Mouse (Mus musculus) intestine, embryonic 14.5 days (tissue): Measurements from ENCODE around the gene Pex5. TPM values are rescaled to one million over a fixed set of nuclear protein-coding genes. Genes with fewer than 3 reads are reported as not detected.

Experiments
- ATAC-seq: fragments of 200-750 bp; cut with Nextera tagmentation; replicated peaks from 2 replicates; pipeline ENCODE4 v1.8.0; 2017; ENCODE audit warnings: low read depth, moderate number of reproducible peaks, moderate TSS enrichment, moderate library complexity; ENCODE audit not compliant: low FRiP score, low TSS enrichment
- DNase-seq: peaks from one replicate; pipeline ENCODE4 v3.0.0-alpha.2; 2018; ENCODE audit warnings: low spot score
- H3K27ac ChIP-seq: fragments of 300-500 bp; sonication (generic); 2 replicates; pipeline ENCODE4 v1.5.1; 2014; ENCODE audit warnings: low read depth, mild to moderate bottlenecking, control low read depth
- H3K27me3 ChIP-seq: fragments of 300-500 bp; sonication (generic); replicated peaks from 2 replicates; pipeline ENCODE4 v1.6.1; 2014; ENCODE audit warnings: low read length, control low read depth; ENCODE audit not compliant: control insufficient read depth, insufficient read depth
- H3K36me3 ChIP-seq: fragments of 300-500 bp; sonication (generic); 2 replicates; pipeline ENCODE4 v1.6.1; 2014; ENCODE audit warnings: low read length, control low read depth; ENCODE audit not compliant: control insufficient read depth, insufficient read depth
- H3K4me1 ChIP-seq: fragments of 300-500 bp; sonication (generic); replicated peaks from 2 replicates; pipeline ENCODE4 v1.6.1; 2014; ENCODE audit warnings: low read length, control low read depth, mixed read lengths; ENCODE audit not compliant: control insufficient read depth, insufficient read depth
- H3K4me2 ChIP-seq: fragments of 300-500 bp; sonication (generic); 2 replicates; pipeline ENCODE4 v1.6.1; 2014; ENCODE audit warnings: low read length
- H3K4me3 ChIP-seq: fragments of 300-500 bp; sonication (generic); 2 replicates; pipeline ENCODE4 v1.5.1; 2014; ENCODE audit warnings: low read depth, low read length, control low read depth, mixed read lengths
- H3K9ac ChIP-seq: fragments of 300-500 bp; sonication (generic); 2 replicates; pipeline ENCODE4 v1.6.1; 2014; ENCODE audit warnings: mild to moderate bottlenecking, low read length
- H3K9me3 ChIP-seq: fragments of 300-500 bp; sonication (generic); 2 replicates; pipeline ENCODE4 v1.6.1; 2016; ENCODE audit warnings: low read length, control low read depth; ENCODE audit not compliant: control insufficient read depth
- WGBS: fragments of 180-500 bp; shearing (Covaris S2); extraction: QIAGEN DNeasy Blood & Tissue Kit; methylation state at CpG from one replicate; pipeline ENCODE4 v1.1.7; 2014; 5-methylcytosine and 5-hydroxymethylcytosine counted together
- polyA plus RNA-seq: library from polyadenylated mRNA; unstranded; fragments of >200 nt; fragmentation: Nextera tagmentation; extraction: Ambion mirVana; gene quantifications from 2 replicates; pipeline ENCODE4 v1.2.1, GENCODE M21; 2014

The Pex5 gene
- polyA plus RNA-seq, 1 experiment from 2014 or later = 34.0 TPM

GRCm38 (mm10) chr6:124424068-124424498 lies 9.2 kb upstream of the Pex5 start:
- no peak for ATAC-seq

DNA sequence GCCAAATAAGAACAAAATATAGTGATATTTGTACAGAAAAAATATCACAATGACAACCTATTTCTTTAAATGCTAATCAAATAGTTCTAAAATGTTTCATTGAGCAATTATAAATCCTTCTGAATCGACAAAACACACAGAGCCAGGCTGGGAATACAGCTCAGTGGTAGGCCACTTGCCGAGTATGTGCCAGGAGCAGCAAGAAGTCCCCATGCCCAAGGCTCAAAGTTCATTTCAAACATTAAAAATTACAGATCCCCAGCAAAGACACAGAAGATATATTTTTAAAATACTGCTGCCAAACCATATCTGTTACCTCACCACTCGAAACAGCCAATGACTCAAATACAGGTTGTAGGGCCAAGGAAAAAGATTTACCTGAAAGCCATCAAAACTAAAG lies 3.8 kb upstream of the Pex5 start:
- Histone ChIP-seq H3K4me1 (peaks cover 2% of the 10 kb centered on the region; the same call in 1 of the 2 replicates), H3K4me3 (no peak overlapping the region), H3K27ac (no peak overlapping the region), H3K9me3 (no peaks in the 10 kb centered on the region), H3K4me2 (no peak overlapping the region), H3K9ac (no peak overlapping the region), H3K27me3 (no peaks in the 10 kb centered on the region), H3K36me3 (no peaks in the 10 kb centered on the region)
- DNase-seq = no peak
- no peak for ATAC-seq
- 87% methylated on average over 3 of the region's 3 CpGs for WGBS

More at GRCm38 (mm10) chr6:124424068-124424498, 9.2 kb upstream of the Pex5 start:
- H3K4me2 ChIP-seq = no peak overlapping the region
- H3K36me3 ChIP-seq = no peaks in the 10 kb centered on the region
- no peaks in the 10 kb centered on the region for H3K4me1 ChIP-seq
- no peak overlapping the region for H3K9ac ChIP-seq
- 36% methylated on average over 1 of the region's 1 CpGs for WGBS
- no peak for DNase-seq
- H3K4me3 ChIP-seq = no peak overlapping the region
- no peaks in the 10 kb centered on the region for H3K9me3 ChIP-seq
- H3K27ac ChIP-seq = no peak overlapping the region
- H3K27me3 ChIP-seq = no peaks in the 10 kb centered on the region

DNA sequence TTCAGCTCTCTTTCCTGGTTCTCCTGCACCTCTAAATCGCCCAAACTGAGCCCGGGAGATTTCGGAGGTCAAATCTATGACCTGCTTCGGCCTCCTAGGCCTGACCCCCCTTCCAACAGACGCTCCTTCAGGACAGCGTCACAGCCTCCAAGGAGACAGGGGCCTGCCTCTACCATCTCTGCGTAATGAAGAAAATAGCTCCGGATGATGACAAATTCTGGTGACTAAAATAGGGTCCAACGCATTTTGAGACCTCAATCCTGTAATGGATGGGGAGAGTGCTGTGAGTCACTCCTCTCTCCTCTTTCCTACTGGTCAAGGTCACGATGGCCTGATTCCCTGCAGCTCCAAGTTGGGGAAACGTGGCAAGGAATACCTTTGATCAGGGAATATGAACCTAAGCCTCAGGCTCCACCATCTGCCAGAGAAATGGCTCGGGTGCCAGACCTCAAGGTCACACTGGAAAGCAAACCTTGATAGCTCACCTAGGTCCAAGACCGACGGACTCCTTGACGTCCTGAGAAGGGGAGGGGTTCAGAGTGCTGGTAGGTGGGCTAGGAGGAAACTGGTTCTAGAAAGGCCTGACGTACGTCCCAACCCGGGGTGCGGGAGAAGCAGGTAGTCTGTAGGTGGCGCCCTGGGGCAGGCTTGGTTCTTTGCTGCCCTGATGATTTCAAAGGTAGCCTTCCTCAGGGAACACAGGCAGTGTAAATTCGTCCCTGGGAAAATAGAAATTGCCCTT lies 651 bp upstream of the Pex5 start:
- peak overlapping the region; percentile 80 for H3K4me3 ChIP-seq
- H3K4me1 ChIP-seq = peaks cover 2% of the 10 kb centered on the region; the same call in 1 of the 2 replicates
- H3K27me3 ChIP-seq = no peaks in the 10 kb centered on the region
- 5% methylated on average over 21 of the region's 21 CpGs for WGBS
- no peaks in the 10 kb centered on the region for H3K9me3 ChIP-seq
- H3K27ac ChIP-seq = peak overlapping the region; percentile 79
- ATAC-seq (peak; percentile 59), DNase-seq (peak; percentile 91)
- H3K36me3 ChIP-seq = peaks cover 21% of the 10 kb centered on the region
- H3K9ac ChIP-seq = peak overlapping the region; percentile 56
- H3K4me2 ChIP-seq = peak overlapping the region; percentile 82

GRCm38 (mm10) chr6:124414150-124414926 lies 529 bp downstream of the Pex5 start:
- H3K9me3 ChIP-seq = no peaks in the 10 kb centered on the region
- WGBS = 3% methylated on average over 39 of the region's 45 CpGs
- peak overlapping the region; percentile 82 for H3K4me2 ChIP-seq
- peaks cover 2% of the 10 kb centered on the region; the same call in 1 of the 2 replicates for H3K4me1 ChIP-seq
- peak overlapping the region; percentile 79; the same call in 1 of the 2 replicates for H3K27ac ChIP-seq
- H3K4me3 ChIP-seq = peak overlapping the region; percentile 80
- H3K36me3 ChIP-seq = peaks cover 21% of the 10 kb centered on the region
- H3K27me3 ChIP-seq = no peaks in the 10 kb centered on the region
- peak overlapping the region; percentile 83 for H3K9ac ChIP-seq
- DNase-seq (peak; percentile 80), ATAC-seq (peak; percentile 63)

GRCm38 (mm10) chr6:124413770-124414149 lies 1.1 kb downstream of the Pex5 start:
- Histone ChIP-seq H3K4me2 (peak overlapping the region; percentile 82), H3K27me3 (no peaks in the 10 kb centered on the region), H3K27ac (no peak overlapping the region), H3K9ac (peak overlapping the region; percentile 83), H3K4me3 (peak overlapping the region; percentile 80), H3K9me3 (no peaks in the 10 kb centered on the region), H3K36me3 (peaks cover 21% of the 10 kb centered on the region), H3K4me1 (peaks cover 2% of the 10 kb centered on the region; the same call in 1 of the 2 replicates)
- DNase-seq (peak; percentile 27), ATAC-seq (no peak)
- WGBS = 62% methylated on average over 3 of the region's 3 CpGs

DNA sequence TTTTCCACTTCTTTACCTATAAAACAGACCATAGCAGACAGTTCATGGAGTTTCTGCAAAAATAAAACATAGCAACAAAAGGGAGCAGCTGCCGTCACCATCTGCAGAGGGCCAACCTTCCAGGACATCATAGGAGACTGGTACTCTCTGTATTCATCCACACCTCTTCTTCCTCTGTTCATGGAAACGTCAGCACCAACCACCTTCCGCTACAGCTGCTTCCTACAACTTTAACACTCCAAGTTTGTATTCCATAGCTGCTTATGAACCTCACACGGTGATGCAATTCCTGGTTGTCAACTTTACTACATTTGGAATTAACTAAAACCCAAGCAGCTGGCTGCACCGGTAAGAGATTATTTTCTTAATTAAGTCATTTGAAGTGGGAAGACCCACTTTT lies 6.5 kb downstream of the Pex5 start:
- no peak overlapping the region for H3K4me2 ChIP-seq
- H3K9ac ChIP-seq = no peak overlapping the region
- peaks cover 66% of the 10 kb centered on the region for H3K36me3 ChIP-seq
- no peaks in the 10 kb centered on the region for H3K9me3 ChIP-seq
- no peak overlapping the region for H3K27ac ChIP-seq
- DNase-seq (no peak), ATAC-seq (no peak)
- no peaks in the 10 kb centered on the region for H3K27me3 ChIP-seq
- WGBS = 91% methylated on average over 5 of the region's 5 CpGs
- no peak overlapping the region for H3K4me3 ChIP-seq
- no peaks in the 10 kb centered on the region for H3K4me1 ChIP-seq

GRCm38 (mm10) chr6:124407180-124407579 lies 7.7 kb downstream of the Pex5 start:
- H3K4me2 ChIP-seq = no peak overlapping the region
- H3K36me3 ChIP-seq = peaks cover 70% of the 10 kb centered on the region
- DNase-seq (no peak), ATAC-seq (no peak)
- H3K9ac ChIP-seq = no peak overlapping the region
- no peaks in the 10 kb centered on the region for H3K9me3 ChIP-seq
- H3K4me3 ChIP-seq = no peak overlapping the region
- H3K27me3 ChIP-seq = no peaks in the 10 kb centered on the region
- H3K4me1 ChIP-seq = no peaks in the 10 kb centered on the region
- no peak overlapping the region for H3K27ac ChIP-seq

GRCm38 (mm10) chr6:124406326-124406725 lies 8.5 kb downstream of the Pex5 start:
- 94% methylated on average over 10 of the region's 10 CpGs for WGBS
- H3K4me1 ChIP-seq = no peaks in the 10 kb centered on the region
- ATAC-seq (no peak), DNase-seq (no peak)
- H3K9ac ChIP-seq = no peak overlapping the region
- H3K36me3 ChIP-seq = peaks cover 70% of the 10 kb centered on the region
- no peaks in the 10 kb centered on the region for H3K27me3 ChIP-seq
- no peak overlapping the region for H3K4me3 ChIP-seq
- H3K4me2 ChIP-seq = no peak overlapping the region
- no peaks in the 10 kb centered on the region for H3K9me3 ChIP-seq
- no peak overlapping the region for H3K27ac ChIP-seq
